Mouse (Mus musculus): ENCODE results near the gene Mospd2. TPM values are rescaled to one million over a fixed set of nuclear protein-coding genes. Genes with fewer than 3 reads are reported as not detected.

The Mospd2 gene
- polyA plus RNA-seq (2017; shearing (Covaris generic)), result 11.7 TPM

DNA sequence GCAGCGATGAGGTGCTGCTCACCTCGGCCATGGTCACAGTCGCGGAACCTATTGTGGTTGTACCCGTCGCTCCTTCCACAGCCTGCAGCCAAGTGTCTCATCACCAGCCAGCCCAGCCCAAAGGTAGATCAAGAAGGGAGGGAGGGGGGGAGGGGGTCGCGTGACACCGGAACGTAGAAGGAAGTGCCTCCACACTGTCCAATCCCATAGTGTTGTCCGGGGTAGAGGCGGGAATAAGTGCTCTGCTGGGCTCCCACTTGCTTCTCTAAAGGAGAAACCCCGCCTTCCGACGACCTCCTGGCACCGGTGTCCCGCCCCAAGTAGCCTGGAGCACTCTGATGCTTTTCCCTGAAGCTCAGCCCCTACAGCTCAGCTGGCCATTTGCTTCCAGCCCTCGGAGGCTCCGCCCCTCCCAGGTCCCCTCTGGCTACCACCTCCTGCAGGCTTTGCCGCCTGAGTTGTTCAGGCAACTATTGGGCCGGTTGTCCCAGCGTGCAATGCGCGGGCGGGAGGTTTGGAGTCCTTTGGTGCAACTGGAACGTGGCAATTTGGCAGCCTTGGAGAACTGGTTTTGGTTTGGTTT, at the start of gene Mospd2, which contains the start of gene Fancb:
Mospd2 (minus strand) TSS at position 183 of the 583 bp plus-strand sequence.
Fancb (plus strand) TSS at position 400 of the 583 bp plus-strand sequence.

DNA sequence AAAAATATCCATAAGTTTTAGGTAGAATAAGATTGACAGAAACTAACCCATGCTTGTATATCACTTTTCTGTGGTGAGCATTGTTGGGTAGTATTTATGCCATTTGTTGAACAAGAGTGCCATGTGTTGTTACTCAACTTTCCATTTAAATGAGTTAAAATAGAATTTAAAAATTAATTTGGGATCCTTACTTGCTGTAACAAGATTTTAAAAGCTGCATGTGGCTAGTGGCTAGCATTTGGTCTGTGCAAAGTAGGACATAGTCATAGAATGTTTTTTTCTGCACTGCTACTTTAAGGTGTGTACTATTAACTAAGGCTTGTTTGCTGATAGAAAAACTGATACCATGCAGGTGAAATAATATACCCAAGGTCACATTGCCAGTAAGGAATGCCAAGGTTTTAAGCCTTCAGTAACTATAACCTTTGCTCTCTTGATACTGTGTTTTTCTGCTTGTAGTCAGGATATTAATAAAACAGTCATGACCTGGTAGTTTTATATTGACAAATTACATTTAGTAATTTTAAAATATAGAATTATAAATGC, 24.7 kb upstream of the Mospd2 start, which contains the start of gene Gm17604:
Gm17604 (minus strand) TSS at position 51 of the 546 bp plus-strand sequence.

Other genes starting within 250 kb of the Mospd2 start
- 3.7 TPM for gene Fancb, start 217 bp upstream of the Mospd2 start, polyA plus RNA-seq (2017; shearing (Covaris generic))
- not detected for gene Gm17604, start 24.5 kb upstream of the Mospd2 start, polyA plus RNA-seq (2017; shearing (Covaris generic))

Measured in inflammation-experienced regulatory T-cells, adult 16 weeks (primary cell).